Mouse (Mus musculus) urinary bladder, postnatal 14 days (tissue): ENCODE data around the gene Klc1.
"Not testable (repeated sequence)": the region's sequence is repeated elsewhere in the genome, so short reads cannot be mapped to it uniquely, and the experiment has no call there.

ENCODE experiments used
- DNase-seq: peaks from one replicate; pipeline ENCODE4 v3.0.0; 2021; ENCODE audit warnings: low spot score

Klc1 gene

GRCm38 (mm10) chr12:111758381-111759175, at the start of gene Klc1:
TSS of gene Klc1 (plus strand) at chr12:111758849.
- peak; percentile 74 for DNase-seq

- no peak for DNase-seq
Observed at GRCm38 (mm10) chr12:111710091-111710490, 48.6 kb upstream of the Klc1 start.

GRCm38 (mm10) chr12:111712476-111712875, 46.2 kb upstream of the Klc1 start:
- DNase-seq, result no peak

GRCm38 (mm10) chr12:111713004-111713651, 45.5 kb upstream of the Klc1 start, which contains the start of the genes Bag5 and Apopt1:
TSS of gene Bag5 (minus strand) at chr12:111713257.
TSS of gene Apopt1 (plus strand) at chr12:111713261.
- DNase-seq, result peak; percentile 92

GRCm38 (mm10) chr12:111713880-111714279, 44.8 kb upstream of the Klc1 start:
- not testable (repeated sequence) for DNase-seq

- DNase-seq, result no peak
Observed at GRCm38 (mm10) chr12:111716505-111716904, 42.1 kb upstream of the Klc1 start.

- no peak for DNase-seq
Observed at GRCm38 (mm10) chr12:111718656-111719055, 40.0 kb upstream of the Klc1 start.

GRCm38 (mm10) chr12:111720222-111720621, 38.4 kb upstream of the Klc1 start:
- no peak for DNase-seq

GRCm38 (mm10) chr12:111722654-111723053, 36.0 kb upstream of the Klc1 start:
- peak; percentile 56 for DNase-seq

- no peak for DNase-seq
Observed at GRCm38 (mm10) chr12:111724638-111725337, 33.9 kb upstream of the Klc1 start.

- no peak for DNase-seq
Observed at GRCm38 (mm10) chr12:111725338-111726121, 33.1 kb upstream of the Klc1 start.

- DNase-seq, result peak; percentile 46
Observed at GRCm38 (mm10) chr12:111726122-111726463, 32.6 kb upstream of the Klc1 start.

GRCm38 (mm10) chr12:111727956-111728355, 30.7 kb upstream of the Klc1 start:
- DNase-seq, result no peak

GRCm38 (mm10) chr12:111731822-111732807, 26.5 kb upstream of the Klc1 start:
- peak; percentile 88 for DNase-seq

GRCm38 (mm10) chr12:111732921-111733320, 25.7 kb upstream of the Klc1 start:
- no peak for DNase-seq

GRCm38 (mm10) chr12:111734912-111735311, 23.7 kb upstream of the Klc1 start:
- DNase-seq, result no peak

GRCm38 (mm10) chr12:111736676-111737075, 22.0 kb upstream of the Klc1 start:
- DNase-seq, result not testable (repeated sequence)

GRCm38 (mm10) chr12:111737370-111737769, 21.3 kb upstream of the Klc1 start:
- no peak for DNase-seq

GRCm38 (mm10) chr12:111738754-111739153, 19.9 kb upstream of the Klc1 start:
- peak; percentile 64 for DNase-seq

GRCm38 (mm10) chr12:111741338-111741737, 17.3 kb upstream of the Klc1 start:
- no peak for DNase-seq

- DNase-seq, result peak; percentile 31
Observed at GRCm38 (mm10) chr12:111743419-111743818, 15.2 kb upstream of the Klc1 start.
